33 mouse cellular contexts compared by ENCODE assay signal in genomic region chr15:100006180-100006579, GRCm38 (mm10). TPM values are rescaled to one million over a fixed set of nuclear protein-coding genes. Genes with fewer than 3 reads are reported as not detected.
"Had no signal": no experiment of that assay in that cellular context is flagged by ENCODE, and none has a peak within 500 bp of the region (broad histone marks: within the 10 kb centered on the region; RNA-seq: fewer than 3 reads in every experiment).

No protein-coding gene starts in this region.

- ATAC-seq: forebrain, embryonic 13.5 days; forebrain, embryonic 14.5 days; forebrain, embryonic 15.5 days; forebrain, embryonic 16.5 days; forebrain, postnatal 0 days had no signal

- DNase-seq: cerebellum, adult 2 months; cerebellum, adult 8-10 months; cerebellum, adult 9-10 months; cerebellum, adult 9-11 months; cerebellum, postnatal 10 days; cerebellum, postnatal 14 days; cerebellum, postnatal 25 days; cerebellum, postnatal 36 days; embryo, embryonic 11 days; forebrain, postnatal 0 days; gastrocnemius, adult 2 months; gastrocnemius, postnatal 10 days; gastrocnemius, postnatal 14 days; gastrocnemius, postnatal 25 days; gastrocnemius, postnatal 36 days; heart, adult 18-20 months; heart, adult 2 months had no signal

- H3K9ac ChIP-seq: embryonic facial prominence, embryonic 12.5 days; embryonic facial prominence, embryonic 13.5 days; embryonic facial prominence, embryonic 15.5 days; forebrain, embryonic 12.5 days; forebrain, embryonic 13.5 days; forebrain, embryonic 15.5 days; forebrain, postnatal 0 days had no signal

- H3K4me3 ChIP-seq: embryonic facial prominence, embryonic 10.5 days; embryonic facial prominence, embryonic 12.5 days; embryonic facial prominence, embryonic 13.5 days; embryonic facial prominence, embryonic 15.5 days; erythroblast, embryonic 14.5 days; forebrain, embryonic 10.5 days; forebrain, embryonic 12.5 days; forebrain, embryonic 13.5 days; forebrain, embryonic 15.5 days; gastrocnemius, adult 2 months; heart, adult 2 months had no signal

- H3K4me2 ChIP-seq: embryonic facial prominence, embryonic 12.5 days; embryonic facial prominence, embryonic 13.5 days; embryonic facial prominence, embryonic 15.5 days; forebrain, embryonic 12.5 days; forebrain, embryonic 13.5 days; forebrain, embryonic 15.5 days had no signal

- H3K27me3 ChIP-seq: embryonic facial prominence, embryonic 12.5 days; embryonic facial prominence, embryonic 13.5 days; embryonic facial prominence, embryonic 15.5 days; forebrain, embryonic 12.5 days; forebrain, embryonic 13.5 days; forebrain, embryonic 15.5 days had no signal

- H3K27ac ChIP-seq: embryonic facial prominence, embryonic 10.5 days; embryonic facial prominence, embryonic 12.5 days; embryonic facial prominence, embryonic 13.5 days; embryonic facial prominence, embryonic 15.5 days; forebrain, embryonic 10.5 days; forebrain, embryonic 12.5 days; forebrain, embryonic 13.5 days; forebrain, embryonic 15.5 days; gastrocnemius, adult 2 months; heart, adult 2 months had no signal

- H3K4me1 ChIP-seq: embryonic facial prominence, embryonic 10.5 days; embryonic facial prominence, embryonic 12.5 days; embryonic facial prominence, embryonic 13.5 days; embryonic facial prominence, embryonic 15.5 days; forebrain, embryonic 10.5 days; forebrain, embryonic 12.5 days; forebrain, embryonic 13.5 days; forebrain, embryonic 15.5 days had no signal

- H3K9me3 ChIP-seq: embryonic facial prominence, embryonic 10.5 days; embryonic facial prominence, embryonic 12.5 days; embryonic facial prominence, embryonic 13.5 days; embryonic facial prominence, embryonic 15.5 days; forebrain, embryonic 10.5 days; forebrain, embryonic 12.5 days; forebrain, embryonic 13.5 days; forebrain, embryonic 15.5 days had no signal

RNA-seq across cellular contexts. Expression of gene Fam186a, which starts 39.3 kb away (rescaled TPM):
- total RNA-seq: common myeloid progenitor, adult 5-6 weeks; forebrain, postnatal 0 days; granulocyte monocyte progenitor cell, adult 5-6 weeks had no signal
- polyA plus RNA-seq: embryonic facial prominence, embryonic 10.5 days; embryonic facial prominence, embryonic 11.5 days; embryonic facial prominence, embryonic 12.5 days; embryonic facial prominence, embryonic 14.5 days; erythroblast, embryonic 14.5 days; forebrain, embryonic 11.5 days; forebrain, embryonic 12.5 days; forebrain, embryonic 13.5 days; forebrain, embryonic 14.5 days; forebrain, embryonic 15.5 days; forebrain, embryonic 16.5 days; forebrain, postnatal 0 days had no signal
